Mouse (Mus musculus) G1E (cell line): ENCODE measurements around the gene Smtnl1. TPM values are rescaled to one million over a fixed set of nuclear protein-coding genes. Genes with fewer than 3 reads are reported as not detected.

Experiments
- ATAC-seq: 2 replicates; pipeline ENCODE4 v1.8.0; 2016; ENCODE audit warnings: mild to moderate bottlenecking; ENCODE audit not compliant: insufficient number of reproducible peaks, poor library complexity, low FRiP score, severe bottlenecking; ENCODE audit errors: extremely low read depth
- DNase-seq: peaks from one replicate; pipeline ENCODE4 v3.0.0; 2012; ENCODE audit warnings: low spot score
- H3K27me3 ChIP-seq: 2 replicates; pipeline ENCODE4 v1.6.1; 2012; ENCODE audit warnings: mild to moderate bottlenecking, low read length, inconsistent platforms; ENCODE audit not compliant: insufficient read depth
- H3K36me3 ChIP-seq: replicated peaks from 2 replicates; pipeline ENCODE3; 2012; ENCODE audit warnings: mild to moderate bottlenecking, inconsistent platforms
- H3K4me1 ChIP-seq: 2 replicates; pipeline ENCODE4 v1.6.1; 2012; ENCODE audit warnings: low read depth, low read length, inconsistent platforms, mixed read lengths; ENCODE audit not compliant: insufficient read depth
- H3K4me3 ChIP-seq: 2 replicates; pipeline ENCODE4 v1.5.1; 2012; ENCODE audit warnings: low read depth, mild to moderate bottlenecking, inconsistent platforms, low read length, moderate library complexity, mixed read lengths
- H3K9me3 ChIP-seq: replicated peaks from 2 replicates; pipeline ENCODE4 v1.6.1; 2012; ENCODE audit warnings: inconsistent platforms
- CTCF ChIP-seq: IDR thresholded peaks from 2 replicates; pipeline ENCODE4 v1.5.1; 2012; ENCODE audit warnings: low read depth, low read length, inconsistent platforms, mixed read lengths
- GATA1 ChIP-seq: IDR thresholded peaks from 2 replicates; pipeline ENCODE4 v1.6.1; 2012; ENCODE audit warnings: borderline replicate concordance, low read length, inconsistent platforms, mixed read lengths
- GATA2 ChIP-seq: IDR thresholded peaks from 2 replicates; pipeline ENCODE4 v1.6.1; 2012; ENCODE audit warnings: low read depth, low read length, inconsistent platforms, borderline replicate concordance
- POLR2AphosphoS5 ChIP-seq: IDR thresholded peaks from 2 replicates; pipeline ENCODE4 v1.6.1; 2012; ENCODE audit warnings: low read depth, low read length, inconsistent platforms; ENCODE audit not compliant: insufficient replicate concordance
- TAL1 ChIP-seq: conservative IDR thresholded peaks from 2 replicates; pipeline ENCODE4 v1.6.1; 2012; ENCODE audit warnings: low read depth, low read length, inconsistent platforms, mixed read lengths
- polyA plus RNA-seq: library from polyadenylated mRNA; stranded (reverse); fragments of >175 nt; gene quantifications from 2 replicates; pipeline ENCODE4 v1.2.3, GENCODE M21; 2012
- total RNA-seq, 2 experiments: library from RNA; stranded (forward) in 1 of 2; stranded (reverse) in 1 of 2; fragments of 200-1000 nt in 1 of 2; fragments of >200 nt in 1 of 2; fragmentation: Nextera tagmentation in 1 of 2; gene quantifications; 2 replicates each; pipeline ENCODE4 v1.2.3; 2014 to 2017

The Smtnl1 gene
- total and polyA plus RNA-seq, 3 experiments = not detected

GRCm38 (mm10) chr2:84838593-84838949, 16.1 kb upstream of the Smtnl1 start, which contains the start of gene Slc43a1:
Gene Slc43a1 (plus strand): TSS chr2:84838850.
- Histone ChIP-seq H3K27me3 (peaks cover 57% of the 10 kb centered on the region), H3K36me3 (no peaks in the 10 kb centered on the region), H3K9me3 (no peaks in the 10 kb centered on the region), H3K4me3 (no peak within 1 kb of the TSS), H3K4me1 (peaks cover 8% of the 10 kb centered on the region)
- DNase-seq (no peak), ATAC-seq (no peak)
- TF ChIP-seq CTCF (no peak), GATA1 (no peak), GATA2 (no peak), TAL1 (no peak), POLR2AphosphoS5 (no peak)

DNA sequence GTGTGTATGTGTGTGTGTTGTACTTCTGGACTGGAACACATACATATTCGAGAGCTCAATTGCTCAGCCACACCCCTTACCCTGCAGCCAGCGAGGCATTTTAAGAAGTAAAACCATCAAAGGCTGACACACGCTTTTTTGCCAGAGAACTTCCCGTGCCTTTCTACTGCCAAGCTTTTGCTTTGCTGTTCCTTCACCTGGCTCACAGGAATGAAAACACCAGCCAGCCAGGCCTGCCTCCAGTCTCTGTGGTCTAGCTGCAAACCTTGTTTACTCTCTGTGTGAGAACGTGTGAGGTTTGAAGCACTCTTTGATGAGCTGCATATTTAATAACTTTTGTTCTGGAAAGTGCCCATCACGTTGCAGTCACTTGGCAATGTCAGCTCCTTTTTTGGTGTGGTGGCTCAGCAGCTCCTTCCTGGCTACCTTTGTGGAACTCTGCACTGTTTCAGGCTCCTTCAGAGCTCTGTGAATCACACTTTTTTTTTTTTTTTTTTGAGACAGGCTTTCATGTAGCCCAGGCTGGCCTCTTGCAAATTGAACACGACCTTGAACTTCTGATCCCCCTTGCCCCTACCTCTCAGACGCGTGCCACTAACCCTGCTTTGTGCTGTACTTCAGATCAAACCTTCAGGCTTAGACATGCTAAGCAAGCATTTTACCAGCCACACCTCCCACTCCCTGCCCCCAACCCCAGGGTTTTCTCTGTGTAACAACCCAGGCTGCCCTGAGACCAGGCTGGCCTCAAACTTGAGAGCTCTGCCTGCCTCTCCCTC, 15.6 kb upstream of the Smtnl1 start:
- ATAC-seq (no peak), DNase-seq (no peak)
- no peak for TF ChIP-seq POLR2AphosphoS5
- no peak for TF ChIP-seq TAL1
- TF ChIP-seq CTCF = no peak
- TF ChIP-seq GATA2 = no peak
- TF ChIP-seq GATA1 = no peak
- Histone ChIP-seq H3K27me3 (peaks cover 57% of the 10 kb centered on the region), H3K9me3 (no peaks in the 10 kb centered on the region), H3K36me3 (no peaks in the 10 kb centered on the region), H3K4me3 (no peak overlapping the region), H3K4me1 (peaks cover 8% of the 10 kb centered on the region)

GRCm38 (mm10) chr2:84837107-84837506, 14.7 kb upstream of the Smtnl1 start:
- no peak for TF ChIP-seq GATA2
- no peak for TF ChIP-seq CTCF
- TF ChIP-seq GATA1 = no peak
- TF ChIP-seq POLR2AphosphoS5 = no peak
- TF ChIP-seq TAL1 = no peak
- no peaks in the 10 kb centered on the region for H3K9me3 ChIP-seq
- H3K36me3 ChIP-seq = peaks cover under 1% of the 10 kb centered on the region
- peaks cover 55% of the 10 kb centered on the region for H3K27me3 ChIP-seq
- H3K4me1 ChIP-seq = peaks cover 8% of the 10 kb centered on the region
- H3K4me3 ChIP-seq = no peak overlapping the region
- no peak for DNase-seq
- ATAC-seq = no peak

- Histone ChIP-seq H3K36me3 (peaks cover 39% of the 10 kb centered on the region), H3K27me3 (peaks cover 7% of the 10 kb centered on the region; the same call in 1 of the 2 replicates), H3K4me1 (peaks cover 32% of the 10 kb centered on the region), H3K4me3 (no peak overlapping the region), H3K9me3 (no peaks in the 10 kb centered on the region)
- TF ChIP-seq CTCF = peak; percentile 68
- TF ChIP-seq POLR2AphosphoS5 = no peak
- DNase-seq (peak; percentile 43), ATAC-seq (0 out of 2 replicates have a peak, but pooled peaks have one; percentile 22)
Observed at GRCm38 (mm10) chr2:84831666-84832391, 9.4 kb upstream of the Smtnl1 start.

DNA sequence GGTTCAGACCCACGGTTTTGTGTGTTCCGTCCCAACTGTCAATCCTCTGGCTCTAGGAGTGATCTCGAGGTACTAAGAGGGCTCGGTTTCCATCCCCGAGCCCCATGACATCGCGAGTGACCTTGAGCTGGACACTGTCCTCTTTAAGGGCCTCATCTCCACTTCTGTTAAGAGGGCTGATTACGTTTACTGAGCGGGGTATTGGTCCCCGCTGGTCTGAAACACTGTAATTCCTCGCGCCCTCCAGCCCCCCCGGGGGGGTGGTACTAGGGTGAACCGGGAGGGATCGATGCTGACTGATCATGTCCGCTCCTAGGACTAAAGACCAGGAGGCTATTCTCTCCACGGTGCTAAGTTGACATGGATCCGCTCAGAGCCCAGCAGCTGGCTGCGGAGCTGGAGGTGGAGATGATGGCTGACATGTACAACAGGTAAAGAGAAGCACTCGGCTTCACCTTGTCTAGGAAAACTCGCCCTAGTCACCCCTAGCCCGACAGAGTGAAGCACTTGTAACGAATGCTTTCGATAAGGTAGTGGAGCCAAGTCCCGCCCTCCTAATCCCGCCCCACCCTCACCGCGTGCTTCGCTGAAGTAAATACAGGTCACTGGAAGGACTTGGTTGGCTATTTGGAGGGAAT, 5.0 kb upstream of the Smtnl1 start:
- Histone ChIP-seq H3K4me3 (peak overlapping the region; percentile 80), H3K4me1 (peaks cover 52% of the 10 kb centered on the region), H3K27me3 (peaks cover 6% of the 10 kb centered on the region), H3K9me3 (no peaks in the 10 kb centered on the region), H3K36me3 (peaks cover 39% of the 10 kb centered on the region)
- ATAC-seq = peak; percentile 50
- DNase-seq = peak; percentile 35
- TF ChIP-seq CTCF (no peak), GATA2 (no peak), GATA1 (no peak), POLR2AphosphoS5 (no peak), TAL1 (no peak)
